Mouse (Mus musculus): ENCODE results near the gene Car5b.

DNA sequence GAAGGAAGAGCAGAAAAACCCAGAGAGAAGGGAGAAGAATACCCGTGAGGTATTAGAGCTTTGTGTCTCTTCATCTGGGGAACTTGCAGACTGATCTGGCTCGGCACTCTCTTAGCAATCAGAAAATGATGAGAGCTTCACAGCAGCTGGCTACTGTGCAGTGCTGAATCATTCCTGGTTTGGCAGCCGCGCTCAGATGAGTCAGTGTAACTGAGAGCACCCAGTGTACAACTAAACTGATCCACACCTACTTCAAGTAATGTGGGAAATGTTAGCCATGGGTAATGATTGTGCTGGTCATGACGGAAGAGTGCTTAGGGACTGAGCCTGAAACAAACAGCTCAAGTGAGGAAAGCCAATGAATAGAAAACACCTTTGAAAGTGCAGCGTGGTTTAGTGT is 89.2 kb downstream of the Car5b start:
- TF ChIP-seq CTCF (IDR thresholded peaks at IDR 0.05; ENCODE audit: borderline replicate concordance, extremely low read depth, insufficient read depth, insufficient read length) (no peak), POLR2A (IDR thresholded peaks at IDR 0.05; ENCODE audit: borderline replicate concordance, extremely low read depth, insufficient read depth, insufficient read length, poor library complexity, severe bottlenecking) (no peak)
